Mouse (Mus musculus): ENCODE results near the gene Mettl23. TPM values are rescaled to one million over a fixed set of nuclear protein-coding genes. Genes with fewer than 3 reads are reported as not detected.

Gene Mettl23
- polyA plus RNA-seq, 1 experiment from 2014 or later, result 63.8 TPM

GRCm38 (mm10) chr11:116810528-116810927 lies 32.5 kb upstream of the Mettl23 start:
- no peaks in the 10 kb centered on the region for H3K9me3 ChIP-seq
- H3K36me3 ChIP-seq, result peaks cover 3% of the 10 kb centered on the region; the same call in 1 of the 2 replicates
- peak overlapping the region; percentile 80; the same call in 1 of the 2 replicates for H3K4me2 ChIP-seq
- ATAC-seq (ENCODE audit: extremely low read depth, insufficient number of reproducible peaks, low FRiP score, low TSS enrichment), result no peak
- H3K27me3 ChIP-seq (replicated peaks), result peaks cover 6% of the 10 kb centered on the region; the same call in 1 of the 2 replicates
- peaks cover 68% of the 10 kb centered on the region for H3K4me1 ChIP-seq
- WGBS, result 77% methylated on average over 11 of the region's 11 CpGs
- H3K9ac ChIP-seq, result no peak overlapping the region; the same call in 1 of the 2 replicates
- no peak overlapping the region for H3K4me3 ChIP-seq
- H3K27ac ChIP-seq (replicated peaks), result no peak overlapping the region

GRCm38 (mm10) chr11:116810983-116811901 lies 31.8 kb upstream of the Mettl23 start:
- no peak for ATAC-seq (ENCODE audit: extremely low read depth, insufficient number of reproducible peaks, low FRiP score, low TSS enrichment)
- peaks cover 70% of the 10 kb centered on the region for H3K4me1 ChIP-seq
- 11% methylated on average over 32 of the region's 32 CpGs for WGBS

GRCm38 (mm10) chr11:116812793-116813529 lies 30.1 kb upstream of the Mettl23 start:
- peak overlapping the region; percentile 86 for H3K27ac ChIP-seq (replicated peaks)
- no peak overlapping the region for H3K4me3 ChIP-seq
- H3K4me1 ChIP-seq, result peaks cover 72% of the 10 kb centered on the region
- H3K27me3 ChIP-seq (replicated peaks), result peaks cover 6% of the 10 kb centered on the region; the same call in 1 of the 2 replicates
- WGBS, result 45% methylated on average over 21 of the region's 21 CpGs
- ATAC-seq (ENCODE audit: extremely low read depth, insufficient number of reproducible peaks, low FRiP score, low TSS enrichment), result no peak
- H3K4me2 ChIP-seq, result peak overlapping the region; percentile 33
- H3K9ac ChIP-seq, result peak overlapping the region; percentile 66
- H3K9me3 ChIP-seq, result no peaks in the 10 kb centered on the region
- peaks cover 3% of the 10 kb centered on the region; the same call in 1 of the 2 replicates for H3K36me3 ChIP-seq

More at GRCm38 (mm10) chr11:116810983-116811901, 31.8 kb upstream of the Mettl23 start:
- Histone ChIP-seq H3K27me3 (replicated peaks) (peaks cover 6% of the 10 kb centered on the region; the same call in 1 of the 2 replicates), H3K27ac (replicated peaks) (peak overlapping the region; percentile 57), H3K9me3 (no peaks in the 10 kb centered on the region), H3K4me2 (peak overlapping the region; percentile 80), H3K4me3 (peak overlapping the region; percentile 44), H3K9ac (peak overlapping the region; percentile 78), H3K36me3 (peaks cover 3% of the 10 kb centered on the region; the same call in 1 of the 2 replicates)

GRCm38 (mm10) chr11:116813610-116814009 lies 29.5 kb upstream of the Mettl23 start:
- H3K27ac ChIP-seq (replicated peaks), result peak overlapping the region; percentile 86
- H3K9me3 ChIP-seq, result no peaks in the 10 kb centered on the region
- no peak overlapping the region for H3K4me3 ChIP-seq
- H3K36me3 ChIP-seq, result peaks cover 3% of the 10 kb centered on the region; the same call in 1 of the 2 replicates
- peaks cover 6% of the 10 kb centered on the region; the same call in 1 of the 2 replicates for H3K27me3 ChIP-seq (replicated peaks)
- no peak overlapping the region for H3K4me2 ChIP-seq
- no peak for ATAC-seq (ENCODE audit: extremely low read depth, insufficient number of reproducible peaks, low FRiP score, low TSS enrichment)
- 74% methylated on average over 13 of the region's 13 CpGs for WGBS
- H3K4me1 ChIP-seq, result peaks cover 69% of the 10 kb centered on the region
- peak overlapping the region; percentile 66 for H3K9ac ChIP-seq

GRCm38 (mm10) chr11:116814076-116814883 lies 28.8 kb upstream of the Mettl23 start:
- Histone ChIP-seq H3K4me2 (0 out of 2 replicates have a peak overlapping the region, but pooled peaks have one; percentile 26), H3K36me3 (no peaks in the 10 kb centered on the region), H3K4me1 (peaks cover 75% of the 10 kb centered on the region), H3K27me3 (replicated peaks) (peaks cover 6% of the 10 kb centered on the region; the same call in 1 of the 2 replicates), H3K9me3 (no peaks in the 10 kb centered on the region), H3K27ac (replicated peaks) (peak overlapping the region; percentile 86), H3K9ac (peak overlapping the region; percentile 66), H3K4me3 (no peak overlapping the region)
- no peak for ATAC-seq (ENCODE audit: extremely low read depth, insufficient number of reproducible peaks, low FRiP score, low TSS enrichment)
- WGBS, result 29% methylated on average over 20 of the region's 20 CpGs

GRCm38 (mm10) chr11:116814884-116815415 lies 28.1 kb upstream of the Mettl23 start:
- Histone ChIP-seq H3K9ac (peak overlapping the region; percentile 66), H3K36me3 (no peaks in the 10 kb centered on the region), H3K27ac (replicated peaks) (peak overlapping the region; percentile 86), H3K9me3 (no peaks in the 10 kb centered on the region), H3K27me3 (replicated peaks) (peaks cover 6% of the 10 kb centered on the region; the same call in 1 of the 2 replicates), H3K4me2 (0 out of 2 replicates have a peak overlapping the region, but pooled peaks have one; percentile 26), H3K4me1 (peaks cover 82% of the 10 kb centered on the region), H3K4me3 (no peak overlapping the region)
- ATAC-seq (ENCODE audit: extremely low read depth, insufficient number of reproducible peaks, low FRiP score, low TSS enrichment), result no peak
- WGBS, result 27% methylated on average over 7 of the region's 7 CpGs

GRCm38 (mm10) chr11:116816769-116817168 lies 26.3 kb upstream of the Mettl23 start:
- 52% methylated on average over 5 of the region's 5 CpGs for WGBS
- ATAC-seq (ENCODE audit: extremely low read depth, insufficient number of reproducible peaks, low FRiP score, low TSS enrichment), result no peak

GRCm38 (mm10) chr11:116817567-116817966 lies 25.5 kb upstream of the Mettl23 start:
- H3K4me2 ChIP-seq, result no peak overlapping the region
- no peak overlapping the region for H3K27ac ChIP-seq (replicated peaks)
- no peaks in the 10 kb centered on the region for H3K9me3 ChIP-seq
- H3K36me3 ChIP-seq, result no peaks in the 10 kb centered on the region
- peaks cover 90% of the 10 kb centered on the region for H3K4me1 ChIP-seq
- H3K4me3 ChIP-seq, result no peak overlapping the region
- 89% methylated on average over 5 of the region's 5 CpGs for WGBS
- no peak overlapping the region for H3K9ac ChIP-seq
- ATAC-seq (ENCODE audit: extremely low read depth, insufficient number of reproducible peaks, low FRiP score, low TSS enrichment), result no peak
- H3K27me3 ChIP-seq (replicated peaks), result no peaks in the 10 kb centered on the region

More at GRCm38 (mm10) chr11:116816769-116817168, 26.3 kb upstream of the Mettl23 start:
- Histone ChIP-seq H3K27ac (replicated peaks) (no peak overlapping the region), H3K4me2 (no peak overlapping the region), H3K9ac (no peak overlapping the region), H3K9me3 (no peaks in the 10 kb centered on the region), H3K4me3 (no peak overlapping the region), H3K4me1 (peaks cover 89% of the 10 kb centered on the region), H3K27me3 (replicated peaks) (no peaks in the 10 kb centered on the region), H3K36me3 (no peaks in the 10 kb centered on the region)

- WGBS, result 56% methylated on average over 8 of the region's 8 CpGs
- Histone ChIP-seq H3K4me3 (no peak overlapping the region), H3K27ac (replicated peaks) (peak overlapping the region; percentile 66; the same call in 1 of the 2 replicates), H3K27me3 (replicated peaks) (no peaks in the 10 kb centered on the region), H3K9me3 (no peaks in the 10 kb centered on the region), H3K36me3 (peaks cover under 1% of the 10 kb centered on the region; the same call in 1 of the 2 replicates), H3K9ac (0 out of 2 replicates have a peak overlapping the region, but pooled peaks have one; percentile 4), H3K4me1 (peaks cover 83% of the 10 kb centered on the region), H3K4me2 (no peak overlapping the region)
- ATAC-seq (ENCODE audit: extremely low read depth, insufficient number of reproducible peaks, low FRiP score, low TSS enrichment), result no peak
Observed at GRCm38 (mm10) chr11:116818722-116819121, 24.4 kb upstream of the Mettl23 start.

GRCm38 (mm10) chr11:116819932-116820593 lies 23.0 kb upstream of the Mettl23 start:
- no peak overlapping the region; the same call in 1 of the 2 replicates for H3K9ac ChIP-seq
- H3K27me3 ChIP-seq (replicated peaks), result no peaks in the 10 kb centered on the region
- H3K4me1 ChIP-seq, result peaks cover 72% of the 10 kb centered on the region
- H3K4me2 ChIP-seq, result no peak overlapping the region
- H3K27ac ChIP-seq (replicated peaks), result peak overlapping the region; percentile 96
- H3K36me3 ChIP-seq, result peaks cover 3% of the 10 kb centered on the region; the same call in 1 of the 2 replicates
- H3K9me3 ChIP-seq, result no peaks in the 10 kb centered on the region
- WGBS, result 73% methylated on average over 5 of the region's 5 CpGs
- H3K4me3 ChIP-seq, result no peak overlapping the region
- ATAC-seq (ENCODE audit: extremely low read depth, insufficient number of reproducible peaks, low FRiP score, low TSS enrichment), result no peak
